Mouse (Mus musculus) right cerebral cortex, adult 2 months (tissue): Measurements from ENCODE around the gene Smg6.

Experiments
- DNase-seq, 2 experiments: peaks; one replicate each; pipeline ENCODE4 v3.0.0; 2021 to 2022; ENCODE audit warnings: low spot score in 2 of 2

Smg6 gene

GRCm38 (mm10) chr11:75047736-75048407, 122.2 kb downstream of the Smg6 start:
- no peak for DNase-seq

- DNase-seq: no peak
These were observed 123.5 kb downstream of the Smg6 start for GRCm38 (mm10) chr11:75049146-75049545.

GRCm38 (mm10) chr11:75049807-75050206, 124.2 kb downstream of the Smg6 start:
- DNase-seq: no peak

- no peak for DNase-seq
These were observed 125.6 kb downstream of the Smg6 start for GRCm38 (mm10) chr11:75051239-75051638.

DNA sequence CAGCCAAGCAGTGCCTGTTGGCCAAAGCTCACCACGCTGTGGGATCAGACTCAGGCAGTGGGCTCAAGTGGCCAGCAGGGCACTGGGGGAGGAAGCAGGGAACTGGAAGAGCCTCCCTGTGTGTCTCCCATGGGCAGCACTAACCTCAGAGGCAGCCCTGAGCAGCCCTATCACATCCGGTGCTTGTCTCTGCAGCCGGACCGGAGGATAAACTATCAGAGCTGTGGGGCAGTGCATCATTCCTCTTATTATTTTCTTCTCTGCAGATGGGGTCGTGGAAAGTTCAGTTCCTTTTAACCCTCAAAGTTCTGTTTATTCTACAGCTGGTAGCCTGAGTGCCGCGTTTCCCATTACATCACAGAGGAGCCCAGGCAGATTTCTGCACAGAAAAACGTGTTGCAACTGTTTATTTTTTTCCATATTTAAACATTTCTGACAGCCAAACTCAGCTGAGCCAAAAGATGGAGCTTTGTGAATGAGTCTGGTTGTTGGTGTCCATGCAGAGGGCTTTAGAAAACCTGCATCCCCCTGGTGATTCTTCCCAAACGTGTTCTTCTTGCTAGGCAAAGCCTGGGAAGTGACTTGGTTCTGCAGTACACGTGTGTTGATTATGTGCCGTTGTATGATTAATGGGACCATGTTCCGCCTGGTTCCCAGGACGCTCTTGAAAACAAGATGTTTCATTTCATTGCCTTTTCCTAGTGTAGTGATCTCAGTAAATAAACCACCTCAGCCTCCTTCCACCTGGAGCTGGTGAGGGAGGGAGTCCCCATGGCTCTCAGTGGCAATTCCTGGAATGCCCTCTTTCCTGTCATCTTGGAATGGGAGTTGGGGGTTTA, 126.3 kb downstream of the Smg6 start:
- DNase-seq: no peak

DNA sequence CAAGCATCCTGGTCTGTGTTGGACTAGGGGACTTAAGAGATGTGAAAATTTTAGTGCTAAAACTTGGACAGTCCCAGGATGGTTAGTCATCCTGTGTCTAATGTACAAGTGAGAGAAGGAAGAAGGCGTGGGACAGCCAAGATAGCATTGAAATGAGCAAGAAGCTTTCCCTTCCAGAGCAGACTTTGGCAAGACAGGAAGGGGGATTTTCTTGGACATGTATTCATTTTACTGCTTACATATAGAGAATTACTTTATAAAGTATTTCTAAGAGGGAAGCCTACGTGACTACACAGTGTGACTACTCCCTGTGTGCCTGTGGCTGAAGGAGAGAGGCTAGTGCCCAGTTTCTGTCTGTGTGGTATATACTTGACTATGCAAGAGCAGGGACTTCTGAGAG, 127.4 kb downstream of the Smg6 start:
- DNase-seq: no peak

GRCm38 (mm10) chr11:75053722-75054121, 128.1 kb downstream of the Smg6 start:
- no peak for DNase-seq

DNA sequence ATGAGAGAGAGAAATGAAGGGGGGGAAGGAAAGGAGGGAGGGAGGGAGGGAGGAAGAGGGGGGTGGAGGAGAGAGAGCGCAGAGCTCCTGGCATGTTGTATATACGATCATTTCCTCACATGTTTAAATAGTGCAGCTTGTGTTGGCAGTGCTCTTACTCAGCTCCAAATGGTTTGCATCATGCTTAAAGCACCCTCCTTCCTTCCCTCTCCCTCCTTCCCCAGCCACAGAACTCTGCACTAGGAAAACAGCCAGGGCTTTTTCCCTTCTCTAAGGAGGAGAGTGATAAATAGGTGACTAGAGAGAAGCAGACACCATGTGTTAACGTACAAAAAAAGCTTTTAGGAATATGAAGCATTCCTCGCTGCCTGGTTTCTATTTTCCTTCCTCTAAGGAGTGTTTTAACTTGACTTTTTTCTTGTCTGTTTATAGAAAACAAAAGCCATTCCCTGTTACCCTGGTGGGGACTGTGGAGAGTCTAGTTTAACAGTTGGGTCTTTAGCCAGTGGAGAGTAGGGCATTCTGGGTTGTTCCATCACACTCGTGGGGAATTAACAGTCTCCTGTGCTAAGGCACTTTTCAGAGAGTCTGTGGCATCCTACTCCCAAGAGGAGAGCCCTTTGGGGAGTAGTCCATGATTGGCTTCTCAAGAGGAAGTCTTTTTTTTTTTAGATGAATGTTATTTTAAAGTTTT, 128.7 kb downstream of the Smg6 start:
- peak in 1 of 2 experiments; percentile 36 for DNase-seq

DNA sequence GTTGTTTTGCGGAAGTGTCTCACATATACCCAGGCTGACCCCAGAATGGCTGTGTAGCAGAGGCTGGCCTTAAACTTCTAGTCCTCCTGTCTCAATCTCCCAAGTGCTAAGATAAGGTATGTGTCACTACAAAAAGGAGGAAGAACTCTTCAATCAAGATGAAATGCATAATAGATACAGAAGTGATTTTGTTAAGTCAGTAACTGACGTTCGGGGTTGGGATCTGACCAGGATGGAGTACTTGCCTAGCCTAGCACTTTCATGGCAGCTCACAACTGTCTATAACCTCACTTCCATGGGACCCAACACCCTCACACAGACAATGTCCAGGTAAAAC, 129.2 kb downstream of the Smg6 start:
- DNase-seq: no peak

- DNase-seq: no peak
These were observed 137.0 kb downstream of the Smg6 start for GRCm38 (mm10) chr11:75062650-75063049.

DNA sequence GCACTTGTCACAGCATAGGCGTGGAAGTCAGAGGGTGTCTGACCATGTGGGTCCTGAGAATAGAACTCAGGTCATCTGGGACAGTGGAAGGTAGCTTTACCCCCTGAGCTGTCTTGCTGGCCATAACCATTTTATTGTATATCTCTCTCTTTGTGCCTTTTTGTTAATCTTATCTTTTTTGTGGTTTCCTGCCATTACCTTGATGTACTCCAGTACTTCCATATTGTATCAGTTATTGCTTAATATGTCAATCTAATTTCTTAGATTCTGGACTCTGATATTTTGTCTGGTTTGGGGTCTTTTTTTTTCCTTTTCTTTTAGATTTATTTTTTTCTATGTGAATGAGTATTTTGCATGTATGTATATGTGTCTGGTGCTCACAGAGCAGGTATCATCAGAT, 138.6 kb downstream of the Smg6 start:
- DNase-seq: no peak

GRCm38 (mm10) chr11:75071352-75071751, 145.7 kb downstream of the Smg6 start:
- no peak for DNase-seq

GRCm38 (mm10) chr11:75072932-75073625, 147.5 kb downstream of the Smg6 start:
- no peak for DNase-seq

DNA sequence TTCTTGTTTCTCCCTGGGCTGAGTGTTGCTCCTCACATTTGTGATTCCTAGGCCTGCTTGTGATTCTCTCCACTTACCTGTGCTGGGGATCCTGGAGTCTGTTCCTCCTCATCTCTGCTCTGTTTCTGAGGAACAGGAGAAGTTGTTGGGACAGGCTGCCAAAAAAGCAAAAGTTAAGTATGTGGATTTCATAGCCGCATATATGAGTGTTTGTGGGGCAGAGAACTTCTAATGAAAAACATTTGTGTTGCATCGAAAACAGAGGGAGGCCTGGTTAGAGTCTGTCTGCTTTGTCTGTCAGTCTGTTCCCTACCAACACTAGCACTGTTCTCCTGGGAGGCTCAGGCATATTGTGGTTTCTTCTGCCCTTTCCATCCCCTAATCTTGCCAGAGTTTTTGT, 148.1 kb downstream of the Smg6 start:
- no peak for DNase-seq

DNA sequence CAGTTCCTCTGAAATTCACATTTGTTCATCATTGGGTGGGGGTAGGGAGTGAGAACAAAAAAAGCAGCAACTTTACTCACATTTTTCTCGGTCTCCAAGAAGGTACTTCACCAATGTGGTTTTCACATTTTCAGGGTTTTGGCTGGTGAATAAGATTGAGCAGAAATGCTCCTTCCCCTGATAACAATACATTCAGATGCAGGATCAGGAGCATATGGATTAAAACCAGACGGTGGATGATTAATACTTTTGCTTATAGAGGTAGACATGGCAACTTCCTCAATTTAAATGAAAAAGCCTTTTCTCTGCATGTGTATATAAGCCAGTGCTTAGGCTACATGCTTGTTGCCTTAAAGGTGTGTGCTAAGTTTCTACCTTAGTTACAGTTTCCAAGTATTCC, 148.9 kb downstream of the Smg6 start:
- DNase-seq: no peak

- DNase-seq: no peak
These were observed 153.0 kb downstream of the Smg6 start for GRCm38 (mm10) chr11:75078616-75079015.

GRCm38 (mm10) chr11:75083031-75083430, 157.4 kb downstream of the Smg6 start:
- no peak for DNase-seq

DNA sequence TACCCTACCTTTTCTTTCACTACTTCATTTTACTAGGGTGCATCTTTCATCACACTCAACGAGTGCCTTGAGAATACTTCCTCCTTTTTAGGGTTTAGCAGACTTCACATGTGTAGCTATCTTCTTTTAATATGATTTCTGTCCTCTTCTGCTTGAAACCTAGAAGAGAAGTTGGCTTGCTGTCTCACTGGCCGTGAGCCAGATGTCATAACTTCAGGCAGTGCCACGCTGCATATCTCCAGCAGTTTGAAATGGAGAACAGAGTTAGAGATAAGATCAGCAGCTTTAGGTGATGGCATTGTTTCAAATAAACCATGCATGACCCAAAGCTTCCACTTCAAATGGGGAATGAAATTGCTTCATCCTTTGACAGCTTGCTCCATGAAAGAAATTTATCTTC, 166.5 kb downstream of the Smg6 start:
- no peak for DNase-seq

GRCm38 (mm10) chr11:75092656-75093055, 167.0 kb downstream of the Smg6 start:
- no peak for DNase-seq

- DNase-seq: no peak
These were observed 169.1 kb downstream of the Smg6 start for GRCm38 (mm10) chr11:75094759-75095158.

- no peak for DNase-seq
These were observed 177.2 kb downstream of the Smg6 start for GRCm38 (mm10) chr11:75102763-75103339.

DNA sequence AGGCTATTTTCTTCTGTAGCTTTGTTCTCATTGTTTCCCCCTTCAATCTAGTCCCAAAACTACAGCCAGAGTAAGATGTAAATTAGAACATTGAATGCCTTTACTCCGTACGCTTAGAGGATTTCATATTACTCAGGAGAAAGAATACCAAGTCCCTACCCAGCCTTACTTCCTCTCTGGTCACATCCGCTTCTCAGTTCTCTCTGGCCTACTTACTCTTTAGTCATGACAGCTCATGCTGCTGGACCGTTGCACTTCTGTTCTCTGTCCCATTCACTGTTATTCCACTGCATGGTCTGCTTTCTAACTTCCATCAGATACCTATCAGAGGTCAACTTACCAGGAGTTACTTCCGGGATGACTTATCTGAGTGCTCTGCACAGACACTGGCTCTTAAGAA, 181.0 kb downstream of the Smg6 start:
- no peak for DNase-seq
